Mouse (Mus musculus) G1E (cell line): ENCODE data around the gene Pdcd11.

Source experiments
- CTCF ChIP-seq: IDR thresholded peaks from 2 replicates; pipeline ENCODE4 v1.5.1; 2012; ENCODE audit warnings: low read depth, low read length, inconsistent platforms, mixed read lengths
- GATA1 ChIP-seq: IDR thresholded peaks from 2 replicates; pipeline ENCODE4 v1.6.1; 2012; ENCODE audit warnings: borderline replicate concordance, low read length, inconsistent platforms, mixed read lengths
- POLR2AphosphoS5 ChIP-seq: IDR thresholded peaks from 2 replicates; pipeline ENCODE4 v1.6.1; 2012; ENCODE audit warnings: low read depth, low read length, inconsistent platforms; ENCODE audit not compliant: insufficient replicate concordance

GRCm38 (mm10) chr19:47180011-47180410, 89.4 kb downstream of the Pdcd11 start:
- TF ChIP-seq CTCF (no peak), GATA1 (no peak), POLR2AphosphoS5 (no peak)
